Mouse (Mus musculus): ENCODE results near the gene Lsm2.
"Not testable (repeated sequence)": the region's sequence is repeated elsewhere in the genome, so short reads cannot be mapped to it uniquely, and the experiment has no call there.

The Lsm2 gene

DNA sequence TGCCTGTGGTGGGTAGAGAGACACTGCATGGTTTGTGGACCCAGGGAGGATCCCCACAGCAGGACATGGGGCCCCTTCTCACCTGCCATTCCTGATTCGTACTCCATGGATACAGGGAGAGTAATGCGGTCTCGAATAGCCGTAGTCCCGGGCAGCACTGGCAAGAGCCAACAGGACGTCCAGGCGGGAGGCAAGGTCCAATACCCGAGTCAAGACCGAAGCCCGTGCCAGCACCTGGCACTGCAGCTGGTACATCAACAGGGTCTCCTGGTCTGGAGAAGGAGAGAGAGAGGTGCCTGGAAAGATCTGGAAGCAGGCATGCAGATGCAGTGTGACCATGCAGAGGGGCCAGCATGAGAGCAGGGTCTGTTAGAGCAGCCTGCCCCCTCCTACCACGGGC is 49.6 kb downstream of the Lsm2 start:
- DNase-seq (ENCODE audit: low read depth, low spot score): no peak

DNA sequence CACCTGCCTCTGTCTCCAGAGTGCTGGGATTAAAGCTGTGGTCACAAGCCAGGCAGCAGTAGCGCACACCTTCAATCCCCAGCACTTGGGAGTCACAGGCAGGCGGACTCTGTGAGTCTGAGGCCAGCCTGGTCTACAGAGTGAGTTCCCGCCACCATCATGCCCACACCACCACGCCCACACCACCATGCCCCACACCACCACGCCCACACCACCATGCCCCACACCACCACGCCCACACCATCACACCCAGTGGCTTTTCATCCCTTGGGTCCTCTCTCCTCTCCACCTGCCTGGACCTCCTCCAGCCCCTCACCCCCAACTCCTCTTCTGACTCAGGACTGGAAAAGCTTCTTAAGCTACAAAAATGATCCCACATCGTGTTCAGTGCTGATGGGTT is 50.2 kb downstream of the Lsm2 start:
- DNase-seq (ENCODE audit: low read depth, low spot score): no peak

DNA sequence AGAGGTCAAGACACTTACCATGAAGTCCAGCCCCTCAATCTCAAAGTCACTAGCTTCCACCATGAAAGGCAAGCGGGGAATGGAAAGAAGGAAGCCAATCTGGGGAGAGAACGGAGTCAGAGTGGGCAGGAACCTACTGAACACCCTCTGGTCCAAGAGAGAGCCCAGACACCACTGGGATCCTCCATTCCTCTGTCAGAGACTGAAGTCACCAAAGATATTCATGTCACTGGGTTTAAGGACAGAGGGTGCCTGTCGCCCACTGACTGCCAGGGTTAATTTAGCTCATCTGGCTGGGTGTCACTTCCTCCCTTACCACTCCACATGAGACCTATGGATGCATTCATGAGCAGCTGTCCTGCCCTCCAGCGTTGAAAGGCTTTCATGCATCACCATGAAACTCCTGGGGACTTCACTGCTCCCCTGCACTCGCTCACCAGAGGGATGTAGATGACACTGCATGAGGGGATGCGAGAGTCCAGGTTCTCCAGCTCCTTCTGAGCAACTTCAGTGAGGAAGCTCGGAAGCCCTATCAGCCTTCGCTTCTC is 50.7 kb downstream of the Lsm2 start:
- peak; percentile 48 for DNase-seq (ENCODE audit: low read depth, low spot score)

DNA sequence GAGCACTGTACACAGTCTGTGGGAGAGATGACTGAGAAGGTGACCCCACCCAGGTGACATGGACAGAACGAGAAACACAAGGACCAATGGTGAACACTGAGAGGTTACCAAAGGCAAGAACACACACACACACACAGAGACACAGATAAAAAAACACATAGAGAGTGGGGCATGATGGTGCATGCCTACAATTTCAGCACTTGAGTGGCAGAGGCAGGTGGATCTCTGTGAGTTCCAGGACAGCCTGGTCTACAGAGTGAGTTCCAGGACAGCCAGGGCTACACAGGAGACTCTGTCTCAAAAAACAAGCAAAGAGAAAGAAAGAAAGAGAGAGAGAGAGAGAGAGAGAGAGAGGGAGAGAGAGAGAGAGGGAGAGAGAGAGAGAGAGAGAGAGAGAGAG is 52.0 kb downstream of the Lsm2 start:
- not testable (repeated sequence) for DNase-seq (ENCODE audit: low read depth, low spot score)

DNA sequence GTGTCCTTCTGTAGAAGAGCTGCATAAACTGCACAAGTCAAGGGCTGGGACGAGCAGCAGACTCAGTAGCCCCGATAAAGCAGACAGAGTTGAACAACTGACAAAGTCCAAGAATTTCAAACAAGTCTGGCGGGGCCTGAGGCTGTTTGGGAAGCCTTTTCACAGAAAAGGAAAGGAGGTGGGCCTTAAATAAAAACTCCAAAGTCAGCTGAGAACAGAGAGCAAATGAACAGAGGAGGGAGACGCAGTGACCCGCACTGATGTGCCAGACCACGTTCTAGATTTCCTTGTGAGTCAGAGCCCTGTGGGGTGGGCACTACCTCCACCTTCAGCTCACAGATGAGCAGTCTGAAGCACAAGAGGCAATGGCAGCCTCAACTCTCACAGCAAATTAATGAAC is 53.2 kb downstream of the Lsm2 start:
- DNase-seq (ENCODE audit: low read depth, low spot score): no peak

Measured in A20 (cell line).